ENCODE assay signal across 12 mouse cellular contexts in the genomic region with DNA sequence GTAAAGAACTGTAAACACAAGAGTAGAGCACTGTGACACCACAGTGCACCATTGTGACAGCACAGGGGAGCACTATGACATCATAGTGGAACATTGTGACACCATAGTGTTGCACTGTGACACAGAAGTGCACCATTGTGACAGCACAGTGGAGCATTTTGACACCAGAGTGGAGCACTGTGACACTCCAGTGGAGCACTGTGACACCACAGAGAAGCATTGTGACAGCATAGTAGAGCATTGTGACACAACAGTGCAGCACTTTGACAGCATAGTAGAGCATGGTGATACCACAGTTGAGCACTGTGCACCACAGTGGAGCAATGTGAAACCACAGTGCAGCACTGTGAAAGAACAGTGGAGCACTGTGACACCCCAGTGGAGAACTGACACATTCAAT.
DNase-seq lines count a peak whose midpoint lies in the region; ATAC-seq lines count a peak whose summit lies in the region.
"Had no signal": no experiment of that assay in that cellular context is flagged by ENCODE, and none has a peak within 500 bp of the region (broad histone marks: within the 10 kb centered on the region; RNA-seq: fewer than 3 reads in every experiment).

No protein-coding gene starts in this region.

- H3K4me3 ChIP-seq in heart, embryonic 11.5 days (ENCODE audit: low read depth, low read length): no peak overlapping the region
- no peak overlapping the region for H3K4me3 ChIP-seq in midbrain, embryonic 11.5 days (ENCODE audit: low read depth, low read length)
- no peak overlapping the region for H3K4me3 ChIP-seq in midbrain, embryonic 15.5 days
- H3K4me3 ChIP-seq: liver, embryonic 13.5 days had no signal

- H3K4me2 ChIP-seq in heart, embryonic 11.5 days: no peak overlapping the region
- no peak overlapping the region for H3K4me2 ChIP-seq in midbrain, embryonic 11.5 days
- H3K4me2 ChIP-seq in midbrain, embryonic 15.5 days: no peak overlapping the region
- H3K4me2 ChIP-seq: liver, embryonic 13.5 days had no signal

- no peak for DNase-seq in heart, adult 9 months (ENCODE audit: low spot score in 2 of 2)
- DNase-seq in midbrain, embryonic 11.5 days (ENCODE audit: low spot score, missing footprints): no peak
- DNase-seq in cerebellum, adult 11-12 months: no peak
- DNase-seq in kidney, postnatal 36 days: no peak
- DNase-seq in cerebellum, postnatal 14 days: no peak
- DNase-seq: adrenal gland, postnatal 36 days; cerebellum, adult 9-11 months; heart, postnatal 14 days; liver, embryonic 13.5 days had no signal

- no peaks in the 10 kb centered on the region for H3K4me1 ChIP-seq in heart, embryonic 11.5 days (ENCODE audit: control insufficient read depth, insufficient read depth, low read length)
- no peaks in the 10 kb centered on the region for H3K4me1 ChIP-seq in midbrain, embryonic 11.5 days (ENCODE audit: control insufficient read depth, insufficient read depth, low read length)
- no peaks in the 10 kb centered on the region for H3K4me1 ChIP-seq in midbrain, embryonic 15.5 days
- H3K4me1 ChIP-seq: liver, embryonic 13.5 days had no signal

- ATAC-seq in heart, embryonic 11.5 days (replicated peaks; ENCODE audit: insufficient number of reproducible peaks, low FRiP score, low TSS enrichment): 0 out of 2 replicates have a peak, but pooled peaks have one; percentile 22
- ATAC-seq in midbrain, embryonic 11.5 days (ENCODE audit: low FRiP score): peak; percentile 33; the same call in 1 of the 2 replicates
- ATAC-seq in midbrain, embryonic 15.5 days (replicated peaks): no peak
- ATAC-seq in hematopoietic stem cell, adult 5-6 weeks (replicated peaks in 1 of 2; ENCODE audit: insufficient read depth in 1 of 2, low FRiP score in 2 of 2, low TSS enrichment in 1 of 2, low read depth in 1 of 2, poor library complexity in 2 of 2, severe bottlenecking in 2 of 2): peak; percentile 33 to 41; a peak in 3 of 4 replicates

- H3K27me3 ChIP-seq in heart, embryonic 11.5 days (ENCODE audit: control insufficient read depth, insufficient read depth, low read length): no peaks in the 10 kb centered on the region
- H3K27me3 ChIP-seq in midbrain, embryonic 11.5 days (ENCODE audit: control insufficient read depth, insufficient read depth, low read length): no peaks in the 10 kb centered on the region
- no peaks in the 10 kb centered on the region for H3K27me3 ChIP-seq in midbrain, embryonic 15.5 days (replicated peaks)
- H3K27me3 ChIP-seq: liver, embryonic 13.5 days had no signal

- peaks cover 46% of the 10 kb centered on the region for H3K9me3 ChIP-seq in heart, embryonic 11.5 days (replicated peaks; ENCODE audit: control insufficient read depth, low read length)
- peaks cover 41% of the 10 kb centered on the region for H3K9me3 ChIP-seq in midbrain, embryonic 11.5 days (ENCODE audit: control insufficient read depth, low read length)
- H3K9me3 ChIP-seq in midbrain, embryonic 15.5 days: peaks cover 32% of the 10 kb centered on the region

- no peaks in the 10 kb centered on the region for H3K36me3 ChIP-seq in heart, embryonic 11.5 days (ENCODE audit: control insufficient read depth, insufficient read depth, low read length)
- no peaks in the 10 kb centered on the region for H3K36me3 ChIP-seq in midbrain, embryonic 11.5 days (ENCODE audit: control insufficient read depth, insufficient read depth, low read length)
- no peaks in the 10 kb centered on the region for H3K36me3 ChIP-seq in midbrain, embryonic 15.5 days (replicated peaks)
- H3K36me3 ChIP-seq: liver, embryonic 13.5 days had no signal

- H3K9ac ChIP-seq in heart, embryonic 11.5 days (ENCODE audit: low read depth, low read length): no peak overlapping the region
- no peak overlapping the region for H3K9ac ChIP-seq in midbrain, embryonic 11.5 days (ENCODE audit: low read length)
- H3K9ac ChIP-seq in midbrain, embryonic 15.5 days: no peak overlapping the region
- H3K9ac ChIP-seq: liver, embryonic 13.5 days had no signal

- no peak overlapping the region for H3K27ac ChIP-seq in heart, embryonic 11.5 days (ENCODE audit: low read depth, low read length)
- no peak overlapping the region for H3K27ac ChIP-seq in midbrain, embryonic 11.5 days (ENCODE audit: low read depth, low read length)
- no peak overlapping the region for H3K27ac ChIP-seq in midbrain, embryonic 15.5 days
- H3K27ac ChIP-seq: liver, embryonic 13.5 days had no signal
